ENCODE assay signal across 8 mouse cellular contexts in the genomic region with DNA sequence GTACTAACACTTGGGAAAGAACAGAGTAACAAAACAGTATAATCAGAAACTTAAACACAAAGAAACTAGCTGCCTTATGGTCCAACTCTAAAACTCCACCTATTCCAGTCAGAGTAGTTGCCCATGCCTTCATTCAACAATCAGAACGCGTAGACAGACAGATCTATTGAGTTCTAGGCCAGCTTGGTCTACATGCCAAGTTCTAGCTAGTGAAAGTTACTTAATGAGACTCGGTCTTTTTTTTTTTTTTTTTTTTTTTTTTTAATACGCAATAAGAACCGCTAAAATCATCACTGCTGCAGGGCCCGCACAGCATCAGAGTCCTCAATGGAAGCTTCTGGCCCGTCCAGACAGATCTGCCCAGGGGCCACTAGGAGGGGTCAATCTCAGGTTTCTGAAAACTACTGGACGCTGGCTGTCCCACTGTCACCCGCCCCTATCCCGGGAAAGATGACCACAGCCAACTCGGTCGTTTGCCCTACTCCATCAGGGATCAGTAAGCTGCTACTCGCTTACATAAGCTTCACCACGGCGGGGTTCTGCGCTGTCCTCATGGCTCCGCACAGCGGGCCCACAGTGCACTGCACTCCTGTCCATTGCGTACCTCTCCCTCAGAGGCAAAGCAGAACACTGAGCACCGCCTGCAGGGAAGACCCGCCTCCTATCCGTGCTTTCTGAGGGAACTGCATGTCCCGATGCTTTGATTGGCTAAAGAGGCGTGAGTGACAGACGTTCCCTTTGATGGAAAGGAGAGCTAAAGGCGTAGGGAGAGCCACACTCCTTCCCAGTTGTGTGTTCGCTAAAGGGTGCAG. TPM values are rescaled to one million over a fixed set of nuclear protein-coding genes. Genes with fewer than 3 reads are reported as not detected.
A peak's percentile ranks its signal among the peaks of the same experiment; 100 is the strongest.
DNase-seq lines count a peak whose midpoint lies in the region; ATAC-seq and TF ChIP-seq lines count a peak whose summit lies in the region.

Zfp788 (plus strand) TSS at position 795 of the 812 bp plus-strand sequence.

- peaks cover 31% of the 10 kb centered on the region for H3K36me3 ChIP-seq in heart, embryonic 12.5 days
- H3K36me3 ChIP-seq in kidney, postnatal 0 days (ENCODE audit: insufficient read depth, low read length), result peaks cover 6% of the 10 kb centered on the region; the same call in 1 of the 2 replicates
- peaks cover 14% of the 10 kb centered on the region for H3K36me3 ChIP-seq in liver, embryonic 11.5 days (ENCODE audit: control insufficient read depth, insufficient read depth, low read length)
- H3K36me3 ChIP-seq in stomach, embryonic 14.5 days (ENCODE audit: control insufficient read depth, insufficient read depth, low read length), result peaks cover 21% of the 10 kb centered on the region

- H3K4me3 ChIP-seq in heart, embryonic 12.5 days, result peak within 1 kb of the TSS; percentile 69
- peak within 1 kb of the TSS; percentile 61 for H3K4me3 ChIP-seq in kidney, postnatal 0 days (replicated peaks; ENCODE audit: low read depth, low read length)
- H3K4me3 ChIP-seq in liver, embryonic 11.5 days (ENCODE audit: low read depth, low read length), result peak within 1 kb of the TSS; percentile 70
- peak within 1 kb of the TSS; percentile 58 for H3K4me3 ChIP-seq in stomach, embryonic 14.5 days (ENCODE audit: low read depth, low read length)

- no peaks in the 10 kb centered on the region for H3K27me3 ChIP-seq in heart, embryonic 12.5 days (replicated peaks)
- no peaks in the 10 kb centered on the region for H3K27me3 ChIP-seq in kidney, postnatal 0 days (ENCODE audit: insufficient read depth, low read length)
- no peaks in the 10 kb centered on the region for H3K27me3 ChIP-seq in liver, embryonic 11.5 days (replicated peaks; ENCODE audit: control insufficient read depth, insufficient read depth, low read length)
- H3K27me3 ChIP-seq in stomach, embryonic 14.5 days (ENCODE audit: control insufficient read depth, insufficient read depth, low read length), result no peaks in the 10 kb centered on the region

- peak; percentile 90 for ATAC-seq in erythroid progenitor cell, adult 5-6 weeks (replicated peaks; ENCODE audit: low FRiP score, poor library complexity, severe bottlenecking)
- ATAC-seq in heart, embryonic 12.5 days (ENCODE audit: insufficient number of reproducible peaks, low FRiP score), result peak; percentile 97
- ATAC-seq in kidney, postnatal 0 days (replicated peaks; ENCODE audit: low FRiP score, low read depth), result peak; percentile 98
- peak; percentile 97 for ATAC-seq in liver, embryonic 11.5 days (replicated peaks; ENCODE audit: low FRiP score)
- ATAC-seq in stomach, embryonic 14.5 days (ENCODE audit: insufficient number of reproducible peaks, insufficient read depth, low FRiP score, low read depth), result peak; percentile 96

- 0 out of 2 replicates have a peak, but pooled peaks cover 2% of the 10 kb centered on the region for H3K9me3 ChIP-seq in heart, embryonic 12.5 days (replicated peaks)
- H3K9me3 ChIP-seq in kidney, postnatal 0 days (replicated peaks; ENCODE audit: low read length), result no peaks in the 10 kb centered on the region
- no peaks in the 10 kb centered on the region for H3K9me3 ChIP-seq in liver, embryonic 11.5 days (ENCODE audit: control insufficient read depth, low read length)
- H3K9me3 ChIP-seq in stomach, embryonic 14.5 days (ENCODE audit: control insufficient read depth, low read depth, low read length), result peaks cover 6% of the 10 kb centered on the region; the same call in 1 of the 2 replicates

- H3K27ac ChIP-seq in heart, embryonic 12.5 days (ENCODE audit: poor library complexity, severe bottlenecking), result peak within 1 kb of the TSS; percentile 93
- peak within 1 kb of the TSS; percentile 89 for H3K27ac ChIP-seq in kidney, postnatal 0 days
- H3K27ac ChIP-seq in liver, embryonic 11.5 days (ENCODE audit: low read depth, low read length), result peak within 1 kb of the TSS; percentile 90
- H3K27ac ChIP-seq in stomach, embryonic 14.5 days (ENCODE audit: low read length), result peak within 1 kb of the TSS; percentile 95

- peak; percentile 66 for TF ChIP-seq CTCF in kidney, postnatal 0 days (IDR thresholded peaks at IDR 0.05; ENCODE audit: low read depth)

- H3K4me1 ChIP-seq in heart, embryonic 12.5 days (replicated peaks), result peaks cover 6% of the 10 kb centered on the region
- H3K4me1 ChIP-seq in kidney, postnatal 0 days (replicated peaks; ENCODE audit: insufficient read depth, low read length), result no peaks in the 10 kb centered on the region
- H3K4me1 ChIP-seq in liver, embryonic 11.5 days (replicated peaks; ENCODE audit: control insufficient read depth, insufficient read depth, low read length), result peaks cover 3% of the 10 kb centered on the region; the same call in 1 of the 2 replicates
- 0 out of 2 replicates have a peak, but pooled peaks cover 3% of the 10 kb centered on the region for H3K4me1 ChIP-seq in stomach, embryonic 14.5 days (ENCODE audit: control insufficient read depth, insufficient read depth, low read length)

- peak within 1 kb of the TSS; percentile 90 for H3K4me2 ChIP-seq in heart, embryonic 12.5 days
- H3K4me2 ChIP-seq in kidney, postnatal 0 days (ENCODE audit: low read length), result peak within 1 kb of the TSS; percentile 60
- H3K4me2 ChIP-seq in liver, embryonic 11.5 days, result peak within 1 kb of the TSS; percentile 97
- peak within 1 kb of the TSS; percentile 81 for H3K4me2 ChIP-seq in stomach, embryonic 14.5 days (replicated peaks; ENCODE audit: low read depth, low read length)

- DNase-seq in CD4-positive helper T cell, adult 2 months (ENCODE audit: low read depth, low spot score), result peak; percentile 93
- peak; percentile 93 for DNase-seq in brain, embryonic 18.5 days (ENCODE audit: low read depth, low spot score)
- peak; percentile 98 for DNase-seq in kidney, postnatal 0 days (ENCODE audit: low spot score)
- peak; percentile 82 for DNase-seq in liver, embryonic 11.5 days (ENCODE audit: low spot score)
- DNase-seq in naive thymus-derived CD4-positive, alpha-beta T cell, adult 2 months (ENCODE audit: low read depth), result peak; percentile 92

- peak within 1 kb of the TSS; percentile 68 for H3K9ac ChIP-seq in heart, embryonic 12.5 days
- peak within 1 kb of the TSS; percentile 63 for H3K9ac ChIP-seq in kidney, postnatal 0 days (ENCODE audit: low read depth, low read length)
- peak within 1 kb of the TSS; percentile 75 for H3K9ac ChIP-seq in liver, embryonic 11.5 days (ENCODE audit: low read depth, low read length)
- peak within 1 kb of the TSS; percentile 65 for H3K9ac ChIP-seq in stomach, embryonic 14.5 days (replicated peaks; ENCODE audit: low read depth, low read length)

- 1% methylated on average over 27 of the region's 27 CpGs for WGBS in heart, embryonic 12.5 days
- WGBS in kidney, postnatal 0 days, result under 1% methylated on average over 27 of the region's 27 CpGs
- WGBS in liver, embryonic 11.5 days, result 2% methylated on average over 27 of the region's 27 CpGs
- WGBS in stomach, embryonic 14.5 days, result 2% methylated on average over 27 of the region's 27 CpGs

RNA-seq across cellular contexts. Expression of gene Zfp788, which starts in this region (rescaled TPM):
- total RNA-seq in erythroid progenitor cell, adult 5-6 weeks (2015; ENCODE audit: low replicate concordance), result 2.2 TPM in 1 of 2 replicates, not detected in the other
- total RNA-seq in erythroid progenitor cell, adult 5-6 weeks (2017; ENCODE audit: low replicate concordance), result 1.3 TPM in 1 of 2 replicates, not detected in the other
- 7.0 and 7.5 TPM in 2 replicates for polyA plus RNA-seq in heart, embryonic 12.5 days (2016; fragmentation: Nextera tagmentation; extraction: Ambion mirVana)
- 11.2 and 11.7 TPM in 2 replicates for polyA plus RNA-seq in kidney, postnatal 0 days (2015; fragmentation: Nextera tagmentation; extraction: Ambion mirVana)
- polyA plus RNA-seq in liver, embryonic 11.5 days (2014; fragmentation: Nextera tagmentation; extraction: Ambion mirVana), result 5.6 and 6.9 TPM in 2 replicates
- 13.2 and 13.7 TPM in 2 replicates for polyA plus RNA-seq in stomach, embryonic 14.5 days (2014; fragmentation: Nextera tagmentation; extraction: Ambion mirVana)

Comparison
In these comparisons a context has a peak if more than half of its experiments do, and no peak if none do; other contexts are left out.
1. Peak in every context shown above with its lines: DNase-seq, ATAC-seq, H3K4me3 ChIP-seq and H3K27ac ChIP-seq.